Mouse (Mus musculus) heart, adult 8-10 months (tissue): ENCODE results near the gene Ankrd39. TPM values are rescaled to one million over a fixed set of nuclear protein-coding genes. Genes with fewer than 3 reads are reported as not detected.

ENCODE experiments used
- DNase-seq: peaks from one replicate; pipeline ENCODE4 v3.0.0; 2022; ENCODE audit warnings: low spot score
- total RNA-seq, 4 experiments: library from RNA; stranded (reverse); gene quantifications; 2 replicates each; pipeline ENCODE4 v1.2.4; 2022

The Ankrd39 gene
- total RNA-seq: 1 to 10 TPM; 5.4 to 8.2 (median 7.1) TPM

- peak; percentile 99 for DNase-seq
Observed at GRCm38 (mm10) chr1:36546888-36547471, at the start of gene Ankrd39. TSS of gene Ankrd39 (minus strand) at chr1:36547445.

- no peak for DNase-seq
Observed at GRCm38 (mm10) chr1:36596114-36596513, 48.9 kb upstream of the Ankrd39 start.

- DNase-seq: no peak
Observed at GRCm38 (mm10) chr1:36595167-36595931, 48.1 kb upstream of the Ankrd39 start.

- no peak for DNase-seq
Observed at GRCm38 (mm10) chr1:36593099-36593498, 45.9 kb upstream of the Ankrd39 start.

- no peak for DNase-seq
Observed at GRCm38 (mm10) chr1:36591408-36591807, 44.2 kb upstream of the Ankrd39 start.

GRCm38 (mm10) chr1:36590664-36591063 is 43.4 kb upstream of the Ankrd39 start:
- no peak for DNase-seq

- DNase-seq: peak; percentile 86
Observed at GRCm38 (mm10) chr1:36589486-36589885, 42.2 kb upstream of the Ankrd39 start.

GRCm38 (mm10) chr1:36588476-36589450 is 41.5 kb upstream of the Ankrd39 start:
- DNase-seq: peak; percentile 57

GRCm38 (mm10) chr1:36587860-36588259 is 40.6 kb upstream of the Ankrd39 start:
- no peak for DNase-seq

GRCm38 (mm10) chr1:36586288-36586687 is 39.0 kb upstream of the Ankrd39 start:
- DNase-seq: no peak

GRCm38 (mm10) chr1:36583408-36584116 is 36.3 kb upstream of the Ankrd39 start:
- DNase-seq: no peak

- DNase-seq: no peak
Observed at GRCm38 (mm10) chr1:36582211-36582610, 35.0 kb upstream of the Ankrd39 start.

- no peak for DNase-seq
Observed at GRCm38 (mm10) chr1:36581260-36581659, 34.0 kb upstream of the Ankrd39 start.

GRCm38 (mm10) chr1:36580384-36581207 is 33.4 kb upstream of the Ankrd39 start:
- DNase-seq: no peak

- no peak for DNase-seq
Observed at GRCm38 (mm10) chr1:36579974-36580383, 32.7 kb upstream of the Ankrd39 start.

GRCm38 (mm10) chr1:36576991-36577675 is 29.9 kb upstream of the Ankrd39 start:
- DNase-seq: no peak

GRCm38 (mm10) chr1:36575347-36575746 is 28.1 kb upstream of the Ankrd39 start:
- no peak for DNase-seq

GRCm38 (mm10) chr1:36574196-36574955 is 27.1 kb upstream of the Ankrd39 start:
- no peak for DNase-seq

GRCm38 (mm10) chr1:36573524-36573923 is 26.3 kb upstream of the Ankrd39 start:
- DNase-seq: no peak
